Mouse (Mus musculus): ENCODE measurements around the gene Palm3.
A peak's percentile ranks its signal among the peaks of the same experiment; 100 is the strongest.
"Not testable (repeated sequence)": the region's sequence is repeated elsewhere in the genome, so short reads cannot be mapped to it uniquely, and the experiment has no call there.

Palm3 gene

DNA sequence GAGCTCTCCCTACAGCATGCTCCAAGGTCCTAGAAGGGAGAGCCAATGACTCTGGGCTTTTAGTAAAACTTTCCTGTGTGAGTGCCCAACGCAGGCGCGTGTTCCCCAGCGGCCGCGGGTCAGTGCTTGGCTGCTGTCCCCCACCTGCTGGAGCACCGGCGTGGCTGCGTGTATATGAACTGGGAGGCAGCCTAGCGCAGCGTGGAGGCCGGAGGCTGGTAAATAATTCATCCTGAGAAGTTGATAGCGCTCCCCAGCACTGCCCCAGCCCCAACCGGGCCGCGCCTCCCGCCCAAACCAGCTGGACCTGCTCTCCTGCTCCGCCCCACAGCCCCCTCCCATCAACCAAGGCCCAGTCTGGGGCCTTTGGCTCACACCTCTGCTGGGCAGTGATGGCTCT is at the start of gene Palm3:
Gene Palm3 (plus strand): TSS at position 376 of the 400 bp plus-strand sequence.
- DNase-seq: no peak

DNA sequence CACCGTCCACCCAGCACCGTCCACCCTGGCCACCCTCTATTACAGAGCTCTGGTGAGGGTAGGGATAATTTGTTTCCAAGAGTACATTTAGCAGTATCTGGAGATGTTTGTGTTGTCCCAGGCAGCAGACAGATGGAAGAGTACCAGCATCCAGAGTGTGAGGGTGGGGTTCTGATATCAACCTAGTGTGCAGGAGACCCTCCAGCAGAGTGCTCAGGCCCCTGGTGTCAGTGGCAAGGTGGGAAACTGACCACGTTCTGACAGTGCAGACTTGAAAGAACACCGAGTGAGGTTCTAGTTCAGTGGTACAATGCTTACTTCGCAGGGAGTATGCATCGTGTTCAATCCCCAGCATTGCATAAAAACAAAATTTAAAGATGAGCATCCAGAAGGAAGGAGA is 49.6 kb upstream of the Palm3 start:
- DNase-seq: no peak

DNA sequence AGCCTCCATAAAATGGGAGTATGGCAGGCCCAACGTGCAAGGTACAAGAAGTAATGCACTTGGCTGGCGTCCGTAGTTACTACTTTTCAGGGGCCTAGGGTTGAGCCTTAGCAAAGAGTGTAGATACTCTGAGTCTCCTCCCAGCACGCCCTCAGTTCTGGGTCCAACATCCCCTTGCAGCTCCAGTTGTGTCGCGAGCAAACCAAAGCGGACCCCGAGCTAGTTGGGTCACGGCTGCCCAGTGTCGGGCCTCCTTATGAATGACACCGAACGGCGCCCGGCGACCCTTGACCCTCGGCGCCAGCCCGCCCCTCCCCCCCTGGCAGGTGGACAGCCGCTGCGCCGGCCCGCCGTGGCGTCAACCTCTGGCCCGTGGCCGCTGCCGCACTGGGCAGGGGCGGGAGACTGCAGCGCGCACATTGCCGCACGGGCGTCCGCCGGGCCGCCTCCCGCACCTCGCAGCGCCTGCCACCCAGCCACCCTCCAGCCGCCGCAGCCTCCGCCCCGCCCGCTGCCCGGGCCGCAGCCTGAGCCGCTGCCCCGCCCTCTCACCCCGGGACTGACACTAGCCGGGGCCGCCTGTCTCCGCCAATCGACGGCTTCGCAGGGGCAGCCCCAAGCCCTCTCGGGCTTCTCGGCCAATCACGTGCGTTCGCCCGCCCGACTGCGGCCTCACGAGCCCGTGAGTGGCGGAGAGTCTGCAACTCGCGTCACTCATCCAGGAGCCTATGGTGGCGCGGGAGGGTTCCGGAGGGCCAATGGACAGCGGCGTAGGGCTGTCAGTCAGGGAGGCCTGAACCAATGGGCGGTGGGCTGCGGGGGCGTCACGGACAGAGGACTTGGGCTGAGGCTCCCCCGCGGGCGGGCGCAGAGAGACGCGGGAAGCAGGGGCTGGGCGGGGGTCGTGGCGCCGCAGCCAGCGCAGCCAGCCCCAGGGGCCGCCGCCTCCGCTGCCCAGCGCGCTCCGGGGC is 48.8 kb upstream of the Palm3 start, which contains the start of gene Prkaca:
Gene Prkaca (plus strand): TSS at position 844 of the 971 bp plus-strand sequence.
- DNase-seq: peak; percentile 98

- DNase-seq: peak; percentile 51
Observed at GRCm38 (mm10) chr8:83973161-83974031, 47.9 kb upstream of the Palm3 start.

- DNase-seq: no peak
Observed at GRCm38 (mm10) chr8:83974521-83974920, 46.8 kb upstream of the Palm3 start.

GRCm38 (mm10) chr8:83976101-83976630 is 45.1 kb upstream of the Palm3 start:
- DNase-seq: peak; percentile 57

GRCm38 (mm10) chr8:83976779-83977350 is 44.4 kb upstream of the Palm3 start:
- peak; percentile 39 for DNase-seq

- DNase-seq: no peak
Observed at GRCm38 (mm10) chr8:83977646-83978045, 43.6 kb upstream of the Palm3 start.

GRCm38 (mm10) chr8:83978200-83978599 is 43.1 kb upstream of the Palm3 start:
- no peak for DNase-seq

- DNase-seq: no peak
Observed at GRCm38 (mm10) chr8:83980250-83980649, 41.0 kb upstream of the Palm3 start.

- no peak for DNase-seq
Observed at GRCm38 (mm10) chr8:83980845-83981244, 40.4 kb upstream of the Palm3 start.

DNA sequence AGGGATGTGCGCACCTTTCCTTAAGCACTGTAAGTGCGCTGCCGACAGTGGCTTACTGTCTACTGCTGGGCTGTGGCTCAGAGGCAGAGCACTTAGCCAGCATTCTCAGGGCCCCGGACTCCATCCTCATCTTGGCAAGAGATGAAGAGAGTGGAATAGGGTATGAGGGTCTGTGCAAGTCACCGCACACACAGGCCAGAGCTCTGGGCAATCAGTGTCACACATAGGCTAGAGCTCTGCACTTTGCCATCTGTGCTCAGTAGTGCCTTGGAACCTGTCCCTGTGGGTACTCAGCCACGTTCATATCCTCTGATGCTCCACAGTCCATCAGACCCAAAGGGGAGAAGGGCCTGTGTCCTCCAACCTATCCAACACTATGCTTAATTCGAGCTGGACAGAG is 39.7 kb upstream of the Palm3 start:
- DNase-seq: no peak

GRCm38 (mm10) chr8:83982449-83982848 is 38.8 kb upstream of the Palm3 start:
- no peak for DNase-seq

DNA sequence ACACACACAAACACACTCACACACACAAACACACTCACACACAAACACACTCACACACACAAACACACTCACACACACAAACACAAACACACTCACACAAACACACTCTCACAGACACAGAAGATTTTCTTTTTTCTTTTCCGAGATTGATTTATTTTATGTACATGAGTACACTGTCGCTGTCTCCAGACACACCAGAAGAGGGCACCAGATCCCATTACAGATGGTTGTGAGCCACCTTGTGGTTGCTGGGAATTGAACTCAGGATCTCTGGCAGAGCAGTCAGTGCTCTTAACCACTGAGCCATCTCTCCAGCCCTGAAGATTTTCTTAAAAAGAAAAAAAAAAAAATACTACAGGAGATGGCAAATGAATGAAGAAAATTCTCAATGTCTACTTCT is 38.0 kb upstream of the Palm3 start:
- not testable (repeated sequence) for DNase-seq

DNA sequence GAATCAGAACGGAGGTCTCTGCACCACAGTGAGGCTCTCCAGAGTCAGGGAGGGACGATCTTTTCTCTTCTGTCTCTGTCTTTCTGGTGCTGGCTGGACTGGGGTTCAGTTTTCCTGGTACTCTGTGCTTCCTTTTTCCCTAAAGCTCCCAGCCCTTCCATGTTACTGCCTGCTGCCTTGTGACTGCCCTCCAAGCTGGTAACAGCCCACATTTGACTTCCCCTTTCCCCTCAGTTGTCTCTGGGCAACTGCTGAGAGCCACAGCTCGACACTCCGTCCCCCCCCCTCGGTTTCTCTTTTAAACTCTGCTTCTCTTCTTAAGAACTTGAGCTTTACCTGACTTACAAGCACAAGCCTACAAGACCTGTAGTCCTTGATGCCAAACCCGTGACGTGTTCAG is 32.0 kb upstream of the Palm3 start:
- DNase-seq: no peak

DNA sequence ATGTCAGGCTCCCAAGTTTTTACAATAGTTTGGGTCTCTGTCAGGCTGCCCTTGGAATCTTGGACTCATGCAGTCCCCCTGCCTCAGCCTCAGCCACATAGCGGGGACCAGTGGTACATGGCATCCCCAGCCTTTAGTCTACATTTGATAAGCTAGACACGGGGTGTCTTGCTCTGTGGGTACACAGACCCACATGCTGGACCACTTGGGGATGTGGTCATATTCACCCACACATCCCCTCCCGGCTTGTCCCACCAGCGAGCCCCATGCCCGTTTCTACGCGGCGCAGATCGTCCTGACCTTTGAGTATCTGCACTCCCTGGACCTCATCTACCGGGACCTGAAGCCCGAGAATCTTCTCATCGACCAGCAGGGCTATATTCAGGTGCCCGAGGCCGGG is 31.1 kb upstream of the Palm3 start:
- no peak for DNase-seq

DNA sequence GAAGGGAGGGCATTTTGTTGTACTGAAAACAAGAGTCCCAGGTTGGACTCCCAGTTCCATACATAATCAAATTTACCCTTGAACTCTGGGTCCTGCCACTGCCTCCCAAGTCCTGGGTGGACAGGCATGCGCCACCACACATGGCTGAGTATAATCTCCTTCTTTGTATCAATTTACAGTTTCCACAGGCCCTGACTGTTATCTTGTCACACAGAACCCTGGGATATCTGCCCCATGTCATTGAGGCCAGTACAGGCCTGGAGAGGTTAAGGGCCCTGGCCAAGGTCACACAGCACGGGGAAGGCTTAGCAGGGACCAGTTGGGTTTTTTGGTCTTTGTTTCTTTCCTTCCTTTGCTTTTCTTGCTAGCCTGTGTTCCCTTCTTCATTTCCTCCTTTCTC is 28.8 kb upstream of the Palm3 start:
- no peak for DNase-seq

DNA sequence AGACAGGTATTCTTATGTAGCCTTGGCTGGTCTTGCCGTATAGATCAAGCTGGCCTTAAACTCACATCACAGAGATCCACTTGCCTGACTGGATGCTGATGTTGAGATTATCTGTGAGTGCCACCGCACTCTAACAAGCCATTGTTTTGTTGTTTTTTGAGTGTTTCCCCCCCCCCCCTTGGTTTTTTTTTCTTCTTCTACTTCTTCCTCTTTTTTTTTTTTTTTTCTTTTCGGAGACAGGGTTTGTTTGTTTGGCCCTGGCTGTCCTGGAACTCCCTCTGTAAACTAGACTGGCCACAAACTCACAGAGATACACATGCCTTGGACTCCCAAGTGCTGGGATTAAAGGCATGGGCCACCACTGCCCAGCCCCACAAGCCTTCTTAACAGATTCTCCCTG is 27.2 kb upstream of the Palm3 start:
- no peak for DNase-seq

DNA sequence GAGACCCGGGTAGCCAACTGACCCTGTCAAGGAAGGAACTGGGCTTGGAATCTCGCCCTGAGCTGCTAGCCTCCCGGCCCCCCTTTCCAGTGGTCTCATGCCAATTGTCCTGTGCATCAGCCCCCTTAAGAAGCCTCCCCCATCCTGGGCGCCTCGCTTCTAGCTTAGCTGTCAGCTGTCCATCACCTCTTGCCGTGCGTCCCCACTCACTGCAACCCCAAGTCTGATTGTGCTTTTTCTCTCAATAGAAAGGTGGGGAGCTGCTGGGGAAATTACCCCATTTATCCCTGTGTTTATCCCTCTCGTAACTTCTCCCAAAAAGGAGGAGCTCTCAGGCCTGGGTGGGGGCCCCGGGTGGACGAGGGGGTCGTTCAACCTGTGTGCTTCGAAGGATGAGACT is 25.3 kb upstream of the Palm3 start:
- peak; percentile 24 for DNase-seq

- DNase-seq: peak; percentile 86
Observed at GRCm38 (mm10) chr8:83996567-83997505, 24.4 kb upstream of the Palm3 start.

DNA sequence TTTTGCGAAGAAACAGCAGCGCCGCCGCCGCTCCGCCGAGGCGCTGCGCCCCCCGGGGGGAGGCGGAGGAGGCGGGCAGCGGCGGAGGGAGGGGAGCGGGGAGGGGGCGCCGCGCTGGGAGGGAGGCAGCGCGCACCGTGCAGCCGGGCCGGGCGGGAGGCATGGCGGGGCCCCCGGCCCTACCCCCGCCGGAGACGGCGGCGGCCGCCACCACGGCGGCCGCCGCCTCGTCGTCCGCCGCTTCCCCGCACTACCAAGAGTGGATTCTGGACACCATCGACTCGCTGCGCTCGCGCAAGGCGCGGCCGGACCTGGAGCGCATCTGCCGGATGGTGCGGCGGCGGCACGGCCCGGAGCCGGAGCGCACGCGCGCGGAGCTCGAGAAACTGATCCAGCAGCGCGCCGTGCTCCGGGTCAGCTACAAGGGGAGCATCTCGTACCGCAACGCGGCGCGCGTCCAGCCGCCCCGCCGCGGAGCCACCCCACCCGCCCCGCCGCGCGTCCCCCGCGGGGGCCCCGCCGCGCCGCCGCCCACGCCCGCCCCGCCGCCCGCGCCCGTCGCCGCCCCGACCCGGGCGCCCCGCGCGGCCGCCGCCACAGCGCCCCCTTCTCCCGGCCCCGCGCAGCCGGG is 23.6 kb upstream of the Palm3 start, which contains the start of gene Samd1:
Gene Samd1 (plus strand): TSS at position 162 of the 631 bp plus-strand sequence.
- DNase-seq: peak; percentile 67

Data from thymus, postnatal 14 days (tissue).